Mouse (Mus musculus) stomach, embryonic 15.5 days (tissue): ENCODE measurements at regions not wholly inside any gene's neighbourhood (a gene's known extent, or its start where the extent isn't known, plus 50 kb on each side); places are given as distances from the start of the nearest gene placed in this dataset.

ENCODE experiments used
- ATAC-seq: fragments of 200-750 bp; cut with Nextera tagmentation; 2 replicates; pipeline ENCODE4 v1.8.0; 2017; ENCODE audit warnings: low read depth, moderate number of reproducible peaks, moderate TSS enrichment; ENCODE audit not compliant: insufficient read depth, low FRiP score
- H3K27ac ChIP-seq: fragments of 300-500 bp; sonication (generic); 2 replicates; pipeline ENCODE4 v1.5.1; 2015; ENCODE audit warnings: mild to moderate bottlenecking, inconsistent platforms
- H3K27me3 ChIP-seq: fragments of 300-500 bp; sonication (generic); replicated peaks from 2 replicates; pipeline ENCODE4 v1.6.1; 2015; ENCODE audit warnings: inconsistent platforms
- H3K36me3 ChIP-seq: fragments of 300-500 bp; sonication (generic); 2 replicates; pipeline ENCODE4 v1.6.1; 2015; ENCODE audit warnings: inconsistent platforms
- H3K4me1 ChIP-seq: fragments of 300-500 bp; sonication (generic); 2 replicates; pipeline ENCODE4 v1.6.1; 2015; ENCODE audit warnings: inconsistent platforms
- H3K4me2 ChIP-seq: fragments of 300-500 bp; sonication (generic); 2 replicates; pipeline ENCODE4 v1.6.1; 2015; ENCODE audit warnings: mild to moderate bottlenecking, inconsistent platforms
- H3K4me3 ChIP-seq: fragments of 300-500 bp; sonication (generic); replicated peaks from 2 replicates; pipeline ENCODE4 v1.5.1; 2015; ENCODE audit warnings: inconsistent platforms
- H3K9ac ChIP-seq: fragments of 300-500 bp; sonication (generic); 2 replicates; pipeline ENCODE4 v1.6.1; 2015; ENCODE audit warnings: inconsistent platforms
- H3K9me3 ChIP-seq: fragments of 300-500 bp; sonication (generic); 2 replicates; pipeline ENCODE4 v1.6.1; 2016; ENCODE audit warnings: inconsistent platforms
- WGBS: fragments of 180-500 bp; shearing (Covaris S2); methylation state at CpG from one replicate; pipeline ENCODE4 v1.1.7; 2015; 5-methylcytosine and 5-hydroxymethylcytosine counted together

GRCm38 (mm10) chrX:142600782-142601181 is 80.4 kb upstream of the Tmem164 start:
- WGBS = 86% methylated on average over 1 of the region's 1 CpGs
- H3K36me3 ChIP-seq = no peaks in the 10 kb centered on the region
- H3K27ac ChIP-seq = no peak overlapping the region
- no peak overlapping the region for H3K4me2 ChIP-seq
- no peak overlapping the region for H3K4me3 ChIP-seq
- no peaks in the 10 kb centered on the region for H3K9me3 ChIP-seq
- no peak overlapping the region for H3K9ac ChIP-seq
- H3K4me1 ChIP-seq = no peaks in the 10 kb centered on the region
- ATAC-seq = no peak
- no peaks in the 10 kb centered on the region; the same call in 1 of the 2 replicates for H3K27me3 ChIP-seq

- no peak overlapping the region for H3K4me3 ChIP-seq
- no peaks in the 10 kb centered on the region for H3K9me3 ChIP-seq
- H3K4me1 ChIP-seq = no peaks in the 10 kb centered on the region
- no peak overlapping the region for H3K9ac ChIP-seq
- no peaks in the 10 kb centered on the region for H3K27me3 ChIP-seq
- H3K27ac ChIP-seq = no peak overlapping the region
- WGBS = 71% methylated on average over 3 of the region's 3 CpGs
- ATAC-seq = no peak
- no peak overlapping the region for H3K4me2 ChIP-seq
- no peaks in the 10 kb centered on the region for H3K36me3 ChIP-seq
Observed at GRCm38 (mm10) chrX:142605088-142605487, 76.1 kb upstream of the Tmem164 start.

- Histone ChIP-seq H3K27ac (no peak overlapping the region), H3K4me3 (no peak overlapping the region), H3K9ac (no peak overlapping the region), H3K9me3 (no peaks in the 10 kb centered on the region), H3K27me3 (no peaks in the 10 kb centered on the region), H3K36me3 (no peaks in the 10 kb centered on the region), H3K4me1 (no peaks in the 10 kb centered on the region), H3K4me2 (no peak overlapping the region)
- WGBS = 63% methylated on average over 8 of the region's 8 CpGs
- ATAC-seq = no peak
Observed at GRCm38 (mm10) chrX:142606595-142607205, 74.5 kb upstream of the Tmem164 start.

- H3K4me2 ChIP-seq = no peak overlapping the region
- H3K36me3 ChIP-seq = no peaks in the 10 kb centered on the region
- no peaks in the 10 kb centered on the region for H3K9me3 ChIP-seq
- no peak overlapping the region for H3K27ac ChIP-seq
- no peaks in the 10 kb centered on the region for H3K27me3 ChIP-seq
- no peaks in the 10 kb centered on the region for H3K4me1 ChIP-seq
- 81% methylated on average over 11 of the region's 11 CpGs for WGBS
- no peak overlapping the region for H3K9ac ChIP-seq
- H3K4me3 ChIP-seq = no peak overlapping the region
- no peak for ATAC-seq
Observed at GRCm38 (mm10) chrX:142616189-142616872, 64.9 kb upstream of the Tmem164 start.

GRCm38 (mm10) chrX:142618389-142618788 is 62.8 kb upstream of the Tmem164 start:
- no peak for ATAC-seq
- H3K27ac ChIP-seq = no peak overlapping the region
- no peaks in the 10 kb centered on the region for H3K36me3 ChIP-seq
- WGBS = 30% methylated on average over 1 of the region's 1 CpGs
- H3K4me2 ChIP-seq = no peak overlapping the region
- H3K4me1 ChIP-seq = no peaks in the 10 kb centered on the region
- H3K9me3 ChIP-seq = no peaks in the 10 kb centered on the region
- H3K9ac ChIP-seq = no peak overlapping the region
- H3K4me3 ChIP-seq = no peak overlapping the region
- no peaks in the 10 kb centered on the region for H3K27me3 ChIP-seq

- no peak overlapping the region for H3K4me2 ChIP-seq
- H3K9ac ChIP-seq = no peak overlapping the region
- no peaks in the 10 kb centered on the region for H3K36me3 ChIP-seq
- no peaks in the 10 kb centered on the region for H3K27me3 ChIP-seq
- peak overlapping the region; percentile 63 for H3K27ac ChIP-seq
- 18% methylated on average over 2 of the region's 2 CpGs for WGBS
- no peak overlapping the region for H3K4me3 ChIP-seq
- H3K4me1 ChIP-seq = no peaks in the 10 kb centered on the region
- no peaks in the 10 kb centered on the region for H3K9me3 ChIP-seq
- ATAC-seq = no peak
Observed at GRCm38 (mm10) chrX:142623359-142623758, 57.8 kb upstream of the Tmem164 start.

GRCm38 (mm10) chrX:142623882-142624281 is 57.3 kb upstream of the Tmem164 start:
- peak overlapping the region; percentile 63 for H3K27ac ChIP-seq

More at GRCm38 (mm10) chrX:142623882-142624281, 57.3 kb upstream of the Tmem164 start:
- ATAC-seq = peak; percentile 35; the same call in 1 of the 2 replicates
- Histone ChIP-seq H3K9ac (no peak overlapping the region), H3K4me3 (no peak overlapping the region), H3K4me2 (no peak overlapping the region), H3K36me3 (no peaks in the 10 kb centered on the region), H3K4me1 (no peaks in the 10 kb centered on the region), H3K9me3 (no peaks in the 10 kb centered on the region), H3K27me3 (no peaks in the 10 kb centered on the region)
- 36% methylated on average over 2 of the region's 2 CpGs for WGBS
